Mouse (Mus musculus): ENCODE data around the gene Lyrm1.

The Lyrm1 gene

DNA sequence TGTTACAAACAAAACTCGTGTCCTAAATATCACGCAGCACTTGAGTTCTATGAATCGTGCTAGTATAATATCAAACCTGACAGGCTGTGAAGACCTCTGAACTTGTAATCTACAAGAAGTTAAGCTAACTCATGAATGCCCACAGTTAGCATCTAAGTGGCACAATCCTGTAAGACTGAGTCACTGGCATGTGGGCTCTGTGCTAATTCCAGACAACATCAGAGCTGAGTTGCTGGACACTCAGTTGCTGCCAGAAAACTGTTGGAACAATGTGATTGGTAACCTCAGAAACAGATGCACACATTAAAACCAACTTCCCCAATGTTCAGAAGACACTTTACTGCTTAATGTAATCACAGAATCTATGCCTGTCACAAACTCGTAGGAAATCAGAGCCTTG lies 7.8 kb upstream of the Lyrm1 start:
- DNase-seq (ENCODE audit: low spot score in 2 of 2), result no peak

- no peak for DNase-seq (ENCODE audit: low spot score in 2 of 2)
Observed at GRCm38 (mm10) chr7:119892198-119892597, 3.5 kb upstream of the Lyrm1 start.

GRCm38 (mm10) chr7:119892742-119893141 lies 2.9 kb upstream of the Lyrm1 start:
- no peak for DNase-seq (ENCODE audit: low spot score in 2 of 2)

DNA sequence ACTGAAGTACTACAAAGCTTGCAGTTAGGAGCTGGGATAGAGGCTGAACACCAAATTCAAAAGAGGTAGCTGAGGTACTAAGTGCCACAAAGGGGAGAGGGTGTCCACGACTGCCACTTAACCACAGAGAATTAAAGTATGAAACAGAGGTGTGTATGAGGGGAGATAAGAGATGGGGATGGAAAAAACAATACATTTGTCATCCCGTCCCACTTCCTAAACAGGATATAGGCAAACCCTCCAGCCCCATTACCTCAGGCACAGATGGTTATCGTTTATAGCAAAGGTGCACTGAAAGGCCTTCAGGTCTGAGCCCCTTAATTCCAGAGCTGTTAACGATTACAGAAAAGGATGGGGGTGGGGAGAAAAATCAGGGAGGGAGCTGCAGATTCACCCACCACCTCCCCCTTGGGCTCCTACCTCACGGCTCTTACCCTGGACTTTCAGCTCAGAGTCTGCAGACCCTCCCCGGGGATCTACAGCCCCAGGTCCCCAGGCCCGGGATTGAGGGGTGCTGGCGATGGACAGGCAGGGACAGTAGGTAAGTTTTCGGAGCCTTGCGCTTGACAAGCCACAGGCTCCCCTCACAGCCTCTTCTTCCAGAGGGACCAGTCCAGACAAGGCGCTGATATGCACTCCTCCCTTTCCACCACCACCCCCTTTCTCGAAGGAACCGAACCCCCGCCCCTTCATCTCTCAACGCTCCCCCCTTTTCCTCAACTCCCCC lies 680 bp upstream of the Lyrm1 start:
- DNase-seq (ENCODE audit: low spot score in 2 of 2), result no peak

DNA sequence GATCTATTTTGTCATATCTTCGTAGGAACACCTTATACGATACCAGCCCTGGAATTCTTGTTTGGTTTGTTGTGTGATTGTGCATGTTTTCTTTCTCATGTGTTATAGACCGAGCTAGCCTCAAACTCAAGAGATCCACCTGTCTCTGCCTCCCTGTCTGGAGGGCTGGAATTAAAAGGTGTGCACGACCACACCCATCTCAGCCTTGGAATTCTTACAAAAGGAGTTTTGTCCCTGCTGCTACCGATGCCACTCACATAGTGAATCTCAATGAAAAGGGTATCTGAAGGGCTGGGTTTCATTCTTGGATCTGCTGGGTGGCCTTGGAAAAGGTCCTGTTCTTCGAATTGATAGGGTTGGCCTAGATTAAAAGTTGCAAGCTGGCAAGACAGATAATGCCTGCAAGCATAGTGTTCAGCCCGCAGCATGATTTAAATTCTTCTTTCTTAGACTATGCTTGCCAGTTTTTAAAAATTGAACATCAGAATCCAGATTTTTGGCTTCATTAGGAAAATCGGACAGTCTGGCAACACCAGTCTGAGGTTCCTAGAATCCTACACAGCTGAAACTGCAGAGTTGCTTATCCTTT lies 2.0 kb downstream of the Lyrm1 start:
- DNase-seq (ENCODE audit: low spot score in 2 of 2), result no peak

GRCm38 (mm10) chr7:119898247-119898856 lies 2.7 kb downstream of the Lyrm1 start:
- no peak for DNase-seq (ENCODE audit: low spot score in 2 of 2)

DNA sequence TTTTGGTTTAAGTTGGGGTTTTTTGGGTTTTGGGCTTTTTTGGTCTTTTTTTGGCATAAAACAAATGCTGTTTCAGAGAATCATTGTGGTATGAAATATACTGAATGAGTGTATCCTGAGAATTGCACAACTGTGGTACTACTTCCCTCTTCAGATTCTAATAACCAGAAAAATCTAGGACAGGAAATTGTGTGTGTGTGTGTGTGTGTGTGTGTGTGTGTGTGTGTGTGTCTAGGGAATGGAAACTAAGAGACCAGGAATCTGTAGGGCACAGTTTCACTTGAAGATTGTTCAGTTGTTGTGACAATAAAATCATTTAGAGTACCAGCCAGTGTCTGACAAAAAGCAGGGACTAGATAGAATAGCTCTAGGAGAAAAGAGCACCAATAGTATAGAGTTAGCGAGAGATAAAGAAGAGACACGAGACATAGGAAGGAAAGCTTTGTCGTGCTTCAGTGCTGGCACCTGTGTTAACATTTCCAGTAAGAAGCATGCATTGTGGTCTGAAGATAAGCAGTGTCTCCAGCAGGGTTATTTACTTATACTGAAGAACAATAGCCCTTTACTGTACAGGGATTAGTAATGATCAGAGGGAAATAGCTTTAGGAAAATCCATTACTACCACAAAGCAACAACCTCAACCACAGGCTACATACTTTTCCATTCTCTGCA lies 3.9 kb downstream of the Lyrm1 start:
- no peak for DNase-seq (ENCODE audit: low spot score in 2 of 2)

GRCm38 (mm10) chr7:119906523-119907215 lies 11.0 kb downstream of the Lyrm1 start:
- no peak for DNase-seq (ENCODE audit: low spot score in 2 of 2)

GRCm38 (mm10) chr7:119911727-119912126 lies 16.1 kb downstream of the Lyrm1 start:
- no peak for DNase-seq (ENCODE audit: low spot score in 2 of 2)

DNA sequence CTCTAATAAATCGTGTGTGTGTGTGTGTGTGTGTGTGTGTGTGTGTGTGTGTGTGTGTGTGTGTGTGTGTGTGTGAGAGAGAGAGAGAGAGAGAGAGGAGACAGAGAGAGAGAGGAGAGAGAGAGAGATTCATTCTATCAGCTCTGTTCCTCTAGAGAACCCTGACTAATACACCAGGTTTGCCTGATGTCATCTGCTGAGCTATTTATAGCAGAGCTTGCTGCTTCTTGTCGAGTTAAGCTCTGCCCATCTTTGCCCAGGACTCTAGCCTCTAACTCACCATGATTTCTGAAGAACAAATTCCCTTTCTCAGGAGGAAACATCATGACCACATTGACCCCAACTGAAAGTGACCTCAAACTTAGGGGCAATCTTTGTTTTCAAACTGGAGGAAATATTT lies 24.8 kb downstream of the Lyrm1 start:
- no peak for DNase-seq (ENCODE audit: low spot score in 2 of 2)

GRCm38 (mm10) chr7:119921054-119921453 lies 25.4 kb downstream of the Lyrm1 start:
- no peak for DNase-seq (ENCODE audit: low spot score in 2 of 2)

GRCm38 (mm10) chr7:119928783-119929440 lies 33.3 kb downstream of the Lyrm1 start:
- DNase-seq (ENCODE audit: low spot score in 2 of 2), result no peak

DNA sequence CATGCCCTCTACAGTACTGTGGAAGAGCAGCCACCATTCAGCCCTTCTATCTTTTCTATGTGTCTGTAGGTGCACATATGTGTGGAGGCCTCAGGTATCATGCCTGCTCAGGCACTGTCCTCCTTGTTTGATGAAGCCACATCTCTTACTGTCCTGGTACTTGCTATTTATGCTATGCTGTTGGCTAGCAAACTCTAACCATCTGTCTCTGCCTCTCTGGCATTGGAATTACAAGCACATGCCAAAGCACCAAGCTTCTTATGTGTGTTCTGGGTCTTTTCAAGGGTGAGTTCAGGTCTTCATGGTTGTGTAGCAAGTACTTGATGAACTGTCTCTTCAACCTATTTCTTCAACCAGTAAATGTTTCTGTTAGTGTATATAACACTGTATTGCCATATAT lies 40.7 kb downstream of the Lyrm1 start:
- no peak for DNase-seq (ENCODE audit: low spot score in 2 of 2)

GRCm38 (mm10) chr7:119937036-119937435 lies 41.4 kb downstream of the Lyrm1 start:
- DNase-seq (ENCODE audit: low spot score in 2 of 2), result no peak

DNA sequence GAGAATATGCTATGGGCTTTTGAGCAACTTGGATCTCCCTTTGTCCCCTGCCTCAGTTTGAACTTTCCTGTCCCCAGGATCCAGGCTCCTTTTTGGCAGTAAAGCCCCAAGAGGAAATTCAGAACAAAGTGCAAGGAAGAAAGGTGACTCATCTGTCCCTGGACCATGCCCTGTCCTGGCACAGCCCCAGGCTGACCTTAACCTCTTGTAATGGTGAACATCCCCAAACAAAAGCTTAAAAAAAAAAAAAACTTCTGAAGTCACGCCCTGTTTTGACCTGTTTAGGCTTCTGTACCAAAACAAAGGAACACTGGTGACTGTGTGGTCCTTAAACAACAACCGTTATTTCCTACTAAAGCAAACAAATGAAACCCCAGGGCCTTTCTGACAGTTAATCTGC lies 45.9 kb downstream of the Lyrm1 start:
- DNase-seq (ENCODE audit: low spot score in 2 of 2), result no peak

GRCm38 (mm10) chr7:119954047-119954446 lies 58.4 kb downstream of the Lyrm1 start:
- no peak for DNase-seq (ENCODE audit: low spot score in 2 of 2)

- no peak for DNase-seq (ENCODE audit: low spot score in 2 of 2)
Observed at GRCm38 (mm10) chr7:119957421-119957820, 61.8 kb downstream of the Lyrm1 start.

- no peak for DNase-seq (ENCODE audit: low spot score in 2 of 2)
Observed at GRCm38 (mm10) chr7:119959091-119959490, 63.4 kb downstream of the Lyrm1 start.

DNA sequence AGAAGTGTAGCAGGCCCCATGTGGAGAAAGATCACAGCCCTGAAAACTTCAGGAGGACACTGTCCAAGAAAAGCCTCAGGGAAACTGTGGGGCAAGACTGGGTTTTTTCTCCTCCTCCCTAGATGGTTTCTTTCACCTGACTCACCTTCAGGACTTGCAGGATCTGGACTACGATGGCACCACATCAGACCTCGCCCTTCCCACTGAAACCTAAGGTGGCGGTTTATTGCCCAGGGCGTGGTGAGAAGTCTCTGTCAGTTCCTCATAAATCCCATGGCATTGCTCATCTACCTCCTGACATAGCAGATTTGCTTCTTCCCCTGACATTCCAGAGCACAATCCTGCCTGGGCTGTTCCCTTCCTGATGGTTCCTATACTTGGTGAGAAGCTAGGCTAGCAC lies 63.8 kb downstream of the Lyrm1 start:
- DNase-seq (ENCODE audit: low spot score in 2 of 2), result no peak

GRCm38 (mm10) chr7:119960006-119960405 lies 64.3 kb downstream of the Lyrm1 start:
- no peak for DNase-seq (ENCODE audit: low spot score in 2 of 2)

DNA sequence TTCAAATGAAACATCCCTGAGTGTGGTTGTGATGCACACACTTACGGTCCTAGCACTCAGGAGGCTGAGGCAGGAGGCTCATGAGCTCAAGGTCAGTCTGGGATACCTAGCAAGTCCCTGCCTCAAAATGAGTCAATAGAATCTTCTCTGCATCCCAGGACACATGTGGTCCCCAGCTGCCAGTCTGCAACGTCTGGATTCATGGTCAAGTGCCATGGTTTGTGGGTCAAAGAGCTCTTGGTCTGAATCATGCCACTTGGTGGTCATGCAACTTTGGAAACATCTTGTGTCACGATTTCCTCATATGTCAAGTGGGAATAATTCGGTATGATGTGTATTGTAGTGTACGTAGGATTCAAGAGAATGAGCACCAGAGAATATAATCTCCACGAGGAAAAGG lies 64.9 kb downstream of the Lyrm1 start:
- no peak for DNase-seq (ENCODE audit: low spot score in 2 of 2)

DNA sequence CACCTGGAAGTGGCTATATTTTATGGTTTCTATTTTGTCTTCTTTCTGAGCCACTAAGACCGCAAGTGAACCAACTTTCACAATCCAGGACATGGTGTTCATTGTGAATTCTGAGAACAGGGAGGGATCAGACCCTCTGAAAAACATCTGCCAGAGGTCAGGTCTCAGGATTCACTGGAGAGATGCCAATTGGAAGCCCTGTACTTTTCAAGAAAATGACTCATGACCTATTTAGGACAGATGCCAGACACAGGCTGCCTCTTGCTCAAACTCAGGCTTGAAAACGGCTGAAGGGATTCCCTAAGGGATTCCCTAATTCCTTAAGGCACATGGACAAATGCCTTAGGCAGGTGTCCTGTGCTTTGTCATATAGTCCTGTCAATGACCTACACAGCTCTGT lies 65.4 kb downstream of the Lyrm1 start:
- no peak for DNase-seq (ENCODE audit: low spot score in 2 of 2)
